Mouse (Mus musculus): ENCODE data around the gene Nrde2. TPM values are rescaled to one million over a fixed set of nuclear protein-coding genes. Genes with fewer than 3 reads are reported as not detected.

Gene Nrde2
- polyA plus RNA-seq, 1 experiment from 2014 or later: 4.4 TPM

DNA sequence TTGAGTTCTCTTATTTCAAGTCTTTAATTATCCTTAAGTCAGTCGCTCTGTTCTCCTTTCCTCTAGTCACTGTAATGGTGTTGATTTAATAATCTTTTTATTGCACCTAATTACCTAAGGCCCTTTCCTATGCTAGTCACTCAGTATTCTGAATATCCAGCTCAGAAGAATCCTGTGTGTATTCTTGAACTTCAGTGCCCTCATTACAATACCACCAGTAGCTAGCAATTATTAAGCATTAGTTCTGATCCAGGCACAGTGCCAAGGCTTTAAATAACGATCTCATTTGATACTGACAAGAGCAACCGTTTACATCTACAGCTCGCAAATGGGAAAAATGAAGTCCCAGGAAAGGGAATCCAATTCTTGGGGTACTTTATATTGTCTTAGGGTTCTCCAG, 83.7 kb downstream of the Nrde2 start:
- Histone ChIP-seq H3K9me3 (replicated peaks; ENCODE audit: control insufficient read depth, low read length) (no peaks in the 10 kb centered on the region), H3K4me2 (ENCODE audit: low read depth, low read length) (no peak overlapping the region)
- WGBS (ENCODE audit: insufficient replicate concordance): 68% methylated on average over 4 of the region's 4 CpGs

More for the DNA sequence above, 83.7 kb downstream of the Nrde2 start:
- H3K4me1 ChIP-seq (ENCODE audit: control insufficient read depth, low read depth, low read length): no peaks in the 10 kb centered on the region
- H3K27me3 ChIP-seq (ENCODE audit: control insufficient read depth, insufficient read depth, low read depth, low read length): no peaks in the 10 kb centered on the region
- no peaks in the 10 kb centered on the region for H3K36me3 ChIP-seq (ENCODE audit: control insufficient read depth, insufficient read depth)
- H3K27ac ChIP-seq (ENCODE audit: low read length): no peak overlapping the region
- no peak for ATAC-seq (ENCODE audit: low read depth)
- no peak overlapping the region for H3K9ac ChIP-seq (ENCODE audit: low read depth, low read length)
- H3K4me3 ChIP-seq (ENCODE audit: low read depth, low read length): no peak overlapping the region

Other genes starting within 250 kb of the Nrde2 start
- gene Kcnk13, start 195.2 kb downstream of the Nrde2 start, polyA plus RNA-seq (2015; fragmentation: Nextera tagmentation; extraction: Ambion mirVana): 0.83 and 0.84 TPM in 2 replicates
- 120 and 128 TPM in 2 replicates for gene Psmc1, start 49.5 kb downstream of the Nrde2 start, polyA plus RNA-seq (2015; fragmentation: Nextera tagmentation; extraction: Ambion mirVana)
- 413 and 426 TPM in 2 replicates for gene Calm1, start 39.8 kb upstream of the Nrde2 start, polyA plus RNA-seq (2015; fragmentation: Nextera tagmentation; extraction: Ambion mirVana)

Measured in liver, embryonic 16.5 days (tissue).